Mouse (Mus musculus) limb, embryonic 14.5 days (tissue): ENCODE results near the gene Ppt1. TPM values are rescaled to one million over a fixed set of nuclear protein-coding genes. Genes with fewer than 3 reads are reported as not detected.

Source experiments
- ATAC-seq: fragments of 200-750 bp; cut with Nextera tagmentation; 2 replicates; pipeline ENCODE4 v1.8.0; 2017; ENCODE audit warnings: low read depth, moderate number of reproducible peaks, moderate TSS enrichment; ENCODE audit not compliant: low FRiP score
- DNase-seq: peaks from one replicate; pipeline ENCODE4 v3.0.0-alpha.2; 2015; ENCODE audit warnings: low spot score
- H3K27ac ChIP-seq: fragments of 300-500 bp; sonication (generic); replicated peaks from 2 replicates; pipeline ENCODE4 v1.5.1; 2014; ENCODE audit warnings: low read depth, mild to moderate bottlenecking, low read length, moderate library complexity, mixed read lengths
- H3K27me3 ChIP-seq: fragments of 300-500 bp; sonication (generic); 2 replicates; pipeline ENCODE4 v1.6.1; 2014; ENCODE audit warnings: low read length, mixed read lengths; ENCODE audit not compliant: control insufficient read depth, insufficient read depth
- H3K36me3 ChIP-seq: fragments of 300-500 bp; sonication (generic); 2 replicates; pipeline ENCODE4 v1.6.1; 2014; ENCODE audit warnings: mild to moderate bottlenecking, low read length, moderate library complexity, mixed read lengths; ENCODE audit not compliant: control insufficient read depth, insufficient read depth
- H3K4me1 ChIP-seq: fragments of 300-500 bp; sonication (generic); 2 replicates; pipeline ENCODE4 v1.6.1; 2014; ENCODE audit warnings: antibody characterized with exemption, low read length, mixed read lengths; ENCODE audit not compliant: control insufficient read depth, insufficient read depth
- H3K4me2 ChIP-seq: fragments of 300-500 bp; sonication (generic); replicated peaks from 2 replicates; pipeline ENCODE4 v1.6.1; 2014; ENCODE audit warnings: low read depth, mild to moderate bottlenecking, low read length, moderate library complexity; ENCODE audit not compliant: severe bottlenecking
- H3K4me3 ChIP-seq: fragments of 300-500 bp; sonication (generic); replicated peaks from 2 replicates; pipeline ENCODE4 v1.5.1; 2014; ENCODE audit warnings: low read length
- H3K9ac ChIP-seq: fragments of 300-500 bp; sonication (generic); 2 replicates; pipeline ENCODE4 v1.6.1; 2014; ENCODE audit warnings: mild to moderate bottlenecking, low read depth, low read length, moderate library complexity; ENCODE audit not compliant: severe bottlenecking
- H3K9me3 ChIP-seq: fragments of 300-500 bp; sonication (generic); 2 replicates; pipeline ENCODE4 v1.6.1; 2016; ENCODE audit warnings: low read length; ENCODE audit not compliant: control insufficient read depth
- POLR2A ChIP-seq: fragments of 200-500 bp; IDR thresholded peaks from 2 replicates; pipeline ENCODE4 v1.8.0; 2012; ENCODE audit warnings: inconsistent platforms, mild to moderate bottlenecking, moderate library complexity, borderline replicate concordance; ENCODE audit not compliant: insufficient read depth, insufficient read length; ENCODE audit errors: extremely low read depth
- WGBS: fragments of 180-500 bp; shearing (Covaris S2); extraction: QIAGEN DNeasy Blood & Tissue Kit; methylation state at CpG from one replicate; pipeline ENCODE4 v1.1.7; 2014; 5-methylcytosine and 5-hydroxymethylcytosine counted together
- polyA plus RNA-seq, 2 experiments: library from polyadenylated mRNA; depleted of rRNA in 1 of 2; stranded (reverse) in 1 of 2; unstranded in 1 of 2; fragments of >200 nt; fragmentation: Nextera tagmentation in 1 of 2; extraction: Ambion mirVana in 1 of 2; gene quantifications; 2 replicates each; pipeline versions ENCODE4 v1.2.1 to v1.2.3; 2012 to 2014

Ppt1 gene
- polyA plus RNA-seq, 2 experiments, result 68.8 to 76.0 TPM

- H3K4me3 ChIP-seq, result no peak overlapping the region
- TF ChIP-seq POLR2A, result no peak
- no peak overlapping the region for H3K27ac ChIP-seq
- DNase-seq (no peak), ATAC-seq (no peak)
- no peak overlapping the region for H3K9ac ChIP-seq
- H3K9me3 ChIP-seq, result no peaks in the 10 kb centered on the region
- H3K36me3 ChIP-seq, result peaks cover 70% of the 10 kb centered on the region
- no peaks in the 10 kb centered on the region for H3K27me3 ChIP-seq
- H3K4me1 ChIP-seq, result no peaks in the 10 kb centered on the region
- no peak overlapping the region for H3K4me2 ChIP-seq
Observed at GRCm38 (mm10) chr4:122870027-122870426, 34.0 kb downstream of the Ppt1 start.

GRCm38 (mm10) chr4:122870741-122871140, 34.7 kb downstream of the Ppt1 start:
- no peak for TF ChIP-seq POLR2A
- no peak for ATAC-seq
- Histone ChIP-seq H3K36me3 (peaks cover 63% of the 10 kb centered on the region), H3K4me2 (no peak overlapping the region), H3K4me1 (no peaks in the 10 kb centered on the region), H3K4me3 (no peak overlapping the region), H3K27me3 (no peaks in the 10 kb centered on the region), H3K27ac (no peak overlapping the region), H3K9me3 (no peaks in the 10 kb centered on the region), H3K9ac (no peak overlapping the region)
- no peak for DNase-seq
- WGBS, result 86% methylated on average over 5 of the region's 5 CpGs

- no peak overlapping the region for H3K4me2 ChIP-seq
- H3K36me3 ChIP-seq, result peaks cover 58% of the 10 kb centered on the region
- 92% methylated on average over 11 of the region's 11 CpGs for WGBS
- DNase-seq, result no peak
- H3K27me3 ChIP-seq, result no peaks in the 10 kb centered on the region
- H3K9ac ChIP-seq, result no peak overlapping the region
- no peak overlapping the region for H3K4me3 ChIP-seq
- TF ChIP-seq POLR2A, result no peak
- H3K9me3 ChIP-seq, result no peaks in the 10 kb centered on the region
- ATAC-seq, result no peak
- no peaks in the 10 kb centered on the region for H3K4me1 ChIP-seq
- no peak overlapping the region for H3K27ac ChIP-seq
Observed at GRCm38 (mm10) chr4:122871269-122871668, 35.2 kb downstream of the Ppt1 start.

- WGBS, result 80% methylated on average over 2 of the region's 2 CpGs
- no peak for ATAC-seq
- no peak overlapping the region for H3K9ac ChIP-seq
Observed at GRCm38 (mm10) chr4:122871989-122872388, 35.9 kb downstream of the Ppt1 start.

GRCm38 (mm10) chr4:122873003-122873402, 37.0 kb downstream of the Ppt1 start:
- H3K9me3 ChIP-seq, result no peaks in the 10 kb centered on the region
- 81% methylated on average over 5 of the region's 5 CpGs for WGBS
- ATAC-seq, result no peak
- H3K4me1 ChIP-seq, result no peaks in the 10 kb centered on the region
- no peak overlapping the region for H3K4me3 ChIP-seq
- H3K4me2 ChIP-seq, result no peak overlapping the region
- no peaks in the 10 kb centered on the region for H3K27me3 ChIP-seq
- no peak overlapping the region for H3K9ac ChIP-seq
- DNase-seq, result no peak
- TF ChIP-seq POLR2A, result no peak
- H3K36me3 ChIP-seq, result peaks cover 43% of the 10 kb centered on the region
- H3K27ac ChIP-seq, result no peak overlapping the region

More at GRCm38 (mm10) chr4:122871989-122872388, 35.9 kb downstream of the Ppt1 start:
- peaks cover 51% of the 10 kb centered on the region for H3K36me3 ChIP-seq
- H3K27me3 ChIP-seq, result no peaks in the 10 kb centered on the region
- H3K27ac ChIP-seq, result no peak overlapping the region
- TF ChIP-seq POLR2A, result no peak
- H3K9me3 ChIP-seq, result no peaks in the 10 kb centered on the region
- H3K4me1 ChIP-seq, result no peaks in the 10 kb centered on the region
- DNase-seq, result no peak
- H3K4me3 ChIP-seq, result no peak overlapping the region
- H3K4me2 ChIP-seq, result no peak overlapping the region

GRCm38 (mm10) chr4:122873512-122873911, 37.5 kb downstream of the Ppt1 start:
- Histone ChIP-seq H3K27me3 (no peaks in the 10 kb centered on the region), H3K9ac (no peak overlapping the region), H3K4me1 (no peaks in the 10 kb centered on the region), H3K4me2 (no peak overlapping the region), H3K4me3 (no peak overlapping the region), H3K36me3 (peaks cover 39% of the 10 kb centered on the region), H3K9me3 (no peaks in the 10 kb centered on the region), H3K27ac (no peak overlapping the region)
- WGBS, result 86% methylated on average over 4 of the region's 4 CpGs
- DNase-seq (no peak), ATAC-seq (no peak)
- no peak for TF ChIP-seq POLR2A
